Mouse (Mus musculus) CH12.LX (cell line): ENCODE data around the gene Ak9.

Experiments
- CHD2 ChIP-seq: IDR thresholded peaks from 2 replicates; pipeline ENCODE4 v1.6.1; 2011; ENCODE audit warnings: low read length, improper control_type of control experiment
- CTCF ChIP-seq, 2 experiments: IDR thresholded peaks in 1 of 2; conservative IDR thresholded peaks in 1 of 2; 2 replicates each; pipeline ENCODE4 v1.5.1; 2011 to 2012; ENCODE audit warnings: low read depth in 2 of 2, low read length in 2 of 2, improper control_type of control experiment in 1 of 2, inconsistent platforms in 1 of 2, mild to moderate bottlenecking in 1 of 2, moderate library complexity in 1 of 2
- E2F4 ChIP-seq: IDR thresholded peaks from 2 replicates; pipeline ENCODE4 v1.6.1; 2011; ENCODE audit warnings: low read depth, low read length, improper control_type of control experiment; ENCODE audit not compliant: insufficient replicate concordance
- EP300 ChIP-seq: IDR thresholded peaks from 2 replicates; pipeline ENCODE4 v1.6.1; 2011; ENCODE audit warnings: low read length, improper control_type of control experiment
- MAX ChIP-seq: IDR thresholded peaks from 2 replicates; pipeline ENCODE4 v1.6.1; 2011; ENCODE audit warnings: low read length, improper control_type of control experiment
- POLR2A ChIP-seq: IDR thresholded peaks from 2 replicates; pipeline ENCODE4 v1.6.1; 2011; ENCODE audit warnings: low read depth, mild to moderate bottlenecking, improper control_type of control experiment, low read length

GRCm38 (mm10) chr10:41451656-41452055 is 147.9 kb downstream of the Ak9 start:
- no peak for TF ChIP-seq CTCF (conservative IDR thresholded peaks at IDR 0.05 in 1 of 2, IDR thresholded peaks at IDR 0.05 in 1 of 2; ENCODE audit: low read depth in 2 of 2, low read length in 2 of 2)
- TF ChIP-seq POLR2A = no peak
- no peak for TF ChIP-seq MAX
- TF ChIP-seq CHD2 = no peak
- no peak for TF ChIP-seq E2F4
- no peak for TF ChIP-seq EP300
